Mouse (Mus musculus) embryonic facial prominence, embryonic 10.5 days (tissue): ENCODE results near the gene Napa. TPM values are rescaled to one million over a fixed set of nuclear protein-coding genes. Genes with fewer than 3 reads are reported as not detected.

ENCODE experiments used
- DNase-seq: peaks from one replicate; pipeline ENCODE4 v3.0.0-alpha.2; 2017; ENCODE audit warnings: low spot score
- H3K27ac ChIP-seq: fragments of 300-500 bp; sonication (generic); replicated peaks from 2 replicates; pipeline ENCODE4 v1.5.1; 2016; ENCODE audit warnings: mild to moderate bottlenecking
- H3K27me3 ChIP-seq: fragments of 300-500 bp; sonication (generic); replicated peaks from 2 replicates; pipeline ENCODE4 v1.6.1; 2016; ENCODE audit warnings: low read depth, mild to moderate bottlenecking; ENCODE audit not compliant: poor library complexity, severe bottlenecking
- H3K36me3 ChIP-seq: fragments of 300-500 bp; sonication (generic); replicated peaks from 2 replicates; pipeline ENCODE4 v1.6.1; 2016; ENCODE audit warnings: mild to moderate bottlenecking, moderate library complexity
- H3K4me1 ChIP-seq: fragments of 300-500 bp; sonication (generic); 2 replicates; pipeline ENCODE4 v1.6.1; 2016
- H3K4me3 ChIP-seq: fragments of 300-500 bp; sonication (generic); 2 replicates; pipeline ENCODE4 v1.5.1; 2016; ENCODE audit warnings: mild to moderate bottlenecking, moderate library complexity
- H3K9me3 ChIP-seq: fragments of 300-500 bp; sonication (generic); 2 replicates; pipeline ENCODE4 v1.6.1; 2016; ENCODE audit warnings: mild to moderate bottlenecking
- WGBS: fragments of 180-500 bp; shearing (Covaris S2); methylation state at CpG from one replicate; pipeline ENCODE4 v1.1.7; 2016; 5-methylcytosine and 5-hydroxymethylcytosine counted together
- polyA plus RNA-seq: library from polyadenylated mRNA; unstranded; fragments of >200 nt; fragmentation: Nextera tagmentation; extraction: Ambion mirVana; gene quantifications from 2 replicates; pipeline ENCODE4 v1.2.1, GENCODE M21; 2016

Gene Napa
- polyA plus RNA-seq: 200 and 202 TPM in 2 replicates

DNA sequence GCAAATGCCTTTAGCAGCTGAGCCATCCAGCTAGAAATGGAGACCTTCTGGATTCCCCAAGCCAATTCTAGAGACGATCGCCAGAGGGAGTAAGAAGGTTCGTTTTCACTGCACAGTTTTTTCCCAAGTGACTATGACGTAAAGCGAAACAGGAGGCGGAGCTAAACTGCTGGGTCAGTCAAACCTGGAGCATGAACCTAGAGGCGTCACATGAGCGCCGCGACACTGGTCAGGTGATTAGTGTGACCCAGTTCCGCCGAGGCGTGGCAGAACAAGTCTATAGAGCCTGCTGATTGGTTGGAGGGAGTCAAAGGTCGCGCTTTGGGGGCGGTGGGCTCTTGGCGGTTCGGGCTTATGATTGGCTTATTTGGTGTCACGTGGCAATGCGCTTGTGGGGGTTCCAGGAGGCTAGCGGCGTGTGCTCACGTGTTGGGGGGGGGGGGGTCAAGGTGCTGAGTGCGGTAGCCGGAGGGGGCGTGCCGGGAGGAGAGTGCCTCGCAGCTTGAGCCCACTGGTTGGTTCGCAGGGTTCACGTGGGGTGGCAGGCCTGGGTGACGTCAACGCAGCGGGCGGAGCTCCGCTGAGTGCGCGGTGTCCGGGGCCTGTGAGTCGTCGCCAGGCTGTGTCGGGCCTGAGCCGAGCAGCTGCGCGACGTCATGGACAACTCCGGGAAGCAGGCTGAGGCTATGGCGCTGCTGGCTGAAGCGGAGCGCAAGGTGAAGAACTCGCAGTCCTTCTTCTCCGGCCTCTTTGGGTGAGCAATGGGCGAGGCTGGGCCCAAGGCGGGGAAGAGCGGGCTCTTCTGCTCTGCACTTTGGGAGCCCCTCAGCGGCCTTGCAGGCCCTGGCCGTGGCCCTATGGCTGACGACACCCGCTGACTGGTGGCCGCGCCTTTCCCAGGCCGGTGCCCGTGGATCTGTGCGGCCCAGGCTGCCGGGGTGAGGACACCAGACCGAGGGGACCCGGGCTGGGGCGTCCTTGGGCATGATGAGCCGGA is at the start of gene Napa:
Gene Napa, plus strand, starts transcription at position 438 of the 997 bp plus-strand sequence.
- DNase-seq: peak; percentile 99
- H3K36me3 ChIP-seq: peaks cover 31% of the 10 kb centered on the region
- peak within 1 kb of the TSS; percentile 92 for H3K27ac ChIP-seq
- peaks cover 2% of the 10 kb centered on the region; the same call in 1 of the 2 replicates for H3K9me3 ChIP-seq
- under 1% methylated on average over 68 of the region's 68 CpGs for WGBS
- H3K27me3 ChIP-seq: no peaks in the 10 kb centered on the region; the same call in 1 of the 2 replicates
- peaks cover 25% of the 10 kb centered on the region for H3K4me1 ChIP-seq
- peak within 1 kb of the TSS; percentile 97 for H3K4me3 ChIP-seq

DNA sequence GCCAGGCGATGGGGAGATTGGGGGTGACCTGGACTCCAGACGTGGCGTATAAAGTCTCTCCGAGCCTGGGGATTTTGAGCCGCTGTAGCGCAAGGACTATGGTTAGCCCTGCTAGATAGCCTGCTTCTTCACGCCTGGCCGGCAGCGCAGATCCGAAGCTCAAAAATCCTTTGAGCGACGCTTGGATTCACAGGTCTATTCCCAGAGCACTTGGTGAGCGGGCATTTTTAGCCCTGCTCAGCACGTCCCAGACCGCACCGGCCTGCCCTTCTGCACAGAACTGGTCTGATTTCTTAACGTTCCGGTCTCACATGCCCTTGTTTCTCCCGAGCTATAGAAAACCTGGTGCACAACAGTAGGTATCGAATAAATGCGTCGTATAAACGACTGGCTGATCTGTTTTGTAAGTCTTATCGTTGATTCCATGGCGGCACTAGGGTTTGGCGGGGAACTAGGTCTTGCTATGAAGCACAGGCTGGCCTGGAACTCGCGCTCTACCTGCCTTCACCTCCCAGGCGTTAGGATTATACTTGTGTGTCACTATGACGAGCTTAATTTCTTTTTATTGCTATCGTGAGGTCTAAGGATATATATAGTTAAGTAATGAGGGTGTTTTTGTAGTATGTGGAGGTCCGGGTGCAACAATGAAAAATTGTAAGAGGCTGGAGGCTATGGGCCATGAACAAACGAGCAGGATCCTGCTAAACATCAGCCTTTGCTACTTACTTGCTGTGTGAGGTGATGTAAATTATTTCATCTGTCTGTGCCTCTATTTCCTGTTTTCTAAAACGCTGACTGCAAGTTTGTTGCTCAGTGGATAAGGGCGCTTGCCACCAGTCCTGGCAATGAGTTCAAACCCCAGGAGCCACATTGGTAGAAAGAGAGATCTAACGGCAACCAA is 49.3 kb upstream of the Napa start:
- Histone ChIP-seq H3K27me3 (no peaks in the 10 kb centered on the region), H3K9me3 (no peaks in the 10 kb centered on the region), H3K27ac (peak overlapping the region; percentile 98), H3K36me3 (no peaks in the 10 kb centered on the region), H3K4me3 (peak overlapping the region; percentile 87), H3K4me1 (peaks cover 57% of the 10 kb centered on the region)
- 10% methylated on average over 36 of the region's 36 CpGs for WGBS
- DNase-seq: no peak

DNA sequence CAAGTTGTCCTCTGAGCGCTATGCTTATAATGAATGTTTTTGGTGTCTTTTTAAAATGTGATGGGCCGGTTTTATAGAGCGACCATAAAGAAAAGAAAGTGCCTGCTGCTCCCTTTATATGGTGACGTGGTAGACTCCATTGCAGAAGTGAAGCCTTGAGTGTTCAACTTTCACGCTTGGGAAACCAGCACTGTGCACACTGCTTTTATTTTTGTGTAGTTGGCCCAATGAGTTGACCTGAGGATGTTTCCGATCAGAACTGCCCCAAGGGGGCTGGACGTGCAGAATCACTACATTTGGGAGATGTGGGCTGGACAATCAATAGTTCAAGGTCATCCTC is 48.7 kb upstream of the Napa start:
- WGBS: 83% methylated on average over 7 of the region's 7 CpGs
- H3K27ac ChIP-seq: peak overlapping the region; percentile 98; the same call in 1 of the 2 replicates

DNA sequence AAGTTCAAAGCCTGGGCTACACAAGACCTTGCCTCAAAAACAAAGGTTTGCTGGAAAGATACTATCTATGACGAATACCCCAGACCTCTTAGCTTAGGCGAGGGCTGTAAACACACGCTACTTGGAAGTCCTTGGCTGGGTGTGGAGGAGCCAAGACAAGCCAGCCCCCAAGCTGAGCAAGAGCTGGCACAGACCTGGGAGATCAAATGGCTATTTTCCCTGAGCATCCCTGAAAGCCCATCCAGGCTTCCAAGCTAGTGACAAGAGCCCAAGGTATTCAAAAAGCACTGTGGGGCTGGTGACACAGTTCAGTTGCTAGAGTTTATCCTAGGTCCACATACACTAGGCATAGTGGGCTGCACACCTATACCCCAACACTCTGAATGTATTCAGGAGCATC is 47.7 kb upstream of the Napa start:
- WGBS: 95% methylated on average over 3 of the region's 3 CpGs
- H3K36me3 ChIP-seq: no peaks in the 10 kb centered on the region
- peaks cover 41% of the 10 kb centered on the region for H3K4me1 ChIP-seq
- DNase-seq: no peak
- peak overlapping the region; percentile 87; the same call in 1 of the 2 replicates for H3K4me3 ChIP-seq
- H3K27ac ChIP-seq: no peak overlapping the region
- H3K9me3 ChIP-seq: no peaks in the 10 kb centered on the region
- no peaks in the 10 kb centered on the region for H3K27me3 ChIP-seq

More for the DNA sequence above, 48.7 kb upstream of the Napa start:
- Histone ChIP-seq H3K27me3 (no peaks in the 10 kb centered on the region), H3K36me3 (no peaks in the 10 kb centered on the region), H3K9me3 (no peaks in the 10 kb centered on the region), H3K4me1 (peaks cover 51% of the 10 kb centered on the region), H3K4me3 (peak overlapping the region; percentile 87)
- DNase-seq: no peak

DNA sequence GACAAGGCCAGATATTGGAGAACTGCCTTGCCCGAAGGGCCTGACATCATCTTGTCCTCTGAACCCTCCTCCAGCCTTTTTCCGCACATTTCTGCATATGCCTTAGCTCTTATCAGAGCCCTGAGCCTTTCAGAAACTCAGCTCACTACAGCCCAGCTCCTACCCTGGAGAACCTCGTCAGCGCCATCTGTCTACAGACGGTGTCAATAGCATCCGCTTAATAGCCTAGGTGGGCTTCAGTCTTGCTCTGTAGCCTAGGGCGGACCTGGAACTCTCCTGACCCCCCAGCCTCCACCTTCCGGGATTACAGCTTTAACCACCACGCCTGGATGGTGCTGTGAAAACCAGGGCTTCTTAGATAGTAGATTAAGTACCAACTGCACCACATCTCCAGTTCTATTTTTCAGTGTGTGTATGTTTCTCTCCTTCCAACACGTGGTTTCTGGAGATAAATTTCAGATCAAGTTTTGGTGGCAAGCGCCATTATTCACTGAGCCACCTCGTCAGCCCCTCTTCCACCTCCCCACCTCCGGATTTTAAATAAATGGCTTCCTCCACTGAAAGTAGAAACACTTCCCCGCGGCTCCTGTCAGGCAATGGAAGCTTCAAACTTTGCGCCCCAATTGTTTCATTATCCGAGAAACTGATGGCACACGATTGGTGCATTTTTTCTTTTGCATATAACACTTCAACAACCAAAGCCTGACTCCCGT is 46.2 kb upstream of the Napa start:
- H3K36me3 ChIP-seq: no peaks in the 10 kb centered on the region
- H3K27me3 ChIP-seq: no peaks in the 10 kb centered on the region
- 8% methylated on average over 19 of the region's 19 CpGs for WGBS
- H3K4me3 ChIP-seq: peak overlapping the region; percentile 65
- no peaks in the 10 kb centered on the region for H3K9me3 ChIP-seq
- peak overlapping the region; percentile 83 for H3K27ac ChIP-seq
- peak; percentile 82 for DNase-seq
- H3K4me1 ChIP-seq: peaks cover 31% of the 10 kb centered on the region

DNA sequence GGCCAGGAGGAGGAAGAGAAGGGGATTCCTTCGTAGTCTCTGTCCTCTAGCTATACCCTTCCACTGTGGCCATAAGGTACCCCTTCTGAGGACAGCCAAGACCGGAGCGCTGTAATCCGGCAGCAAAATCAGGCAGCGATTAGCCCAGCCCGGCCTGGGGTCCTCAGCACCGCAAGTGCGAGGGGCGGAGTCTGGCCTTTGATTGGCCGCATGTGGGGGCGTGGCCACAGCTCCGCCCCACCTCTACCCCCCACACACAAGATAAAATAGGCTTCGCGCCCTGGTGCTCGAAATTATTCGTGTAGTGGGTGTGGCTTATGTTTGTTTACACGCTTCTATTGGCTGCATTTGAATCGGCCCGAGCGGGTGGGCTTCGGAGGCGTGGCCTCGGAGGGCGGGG is 45.6 kb upstream of the Napa start:
- WGBS: under 1% methylated on average over 24 of the region's 24 CpGs
- no peaks in the 10 kb centered on the region for H3K9me3 ChIP-seq
- H3K4me3 ChIP-seq: peak overlapping the region; percentile 65
- no peaks in the 10 kb centered on the region for H3K27me3 ChIP-seq
- peaks cover 31% of the 10 kb centered on the region for H3K4me1 ChIP-seq
- peak overlapping the region; percentile 83 for H3K27ac ChIP-seq
- no peaks in the 10 kb centered on the region for H3K36me3 ChIP-seq
- peak; percentile 96 for DNase-seq

DNA sequence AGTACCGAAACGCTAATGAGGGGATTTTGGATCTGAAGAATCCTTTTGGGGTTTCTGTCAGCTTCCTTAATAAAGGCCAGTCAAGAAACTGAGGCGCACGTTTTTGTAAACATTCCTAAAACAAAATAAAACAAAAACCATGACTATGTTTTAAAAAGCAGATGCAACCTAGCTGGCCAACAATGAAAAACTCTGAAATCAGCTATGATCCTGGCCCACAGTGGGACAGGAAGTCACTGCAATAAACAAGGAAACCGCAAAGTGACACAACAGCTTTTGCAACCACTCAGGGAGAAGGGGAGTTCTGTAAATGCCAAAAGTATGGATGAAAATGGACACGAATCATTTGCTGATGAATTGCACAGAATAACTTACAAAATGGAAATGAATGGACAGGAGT is 45.2 kb upstream of the Napa start:
- no peak for DNase-seq
- peak overlapping the region; percentile 65 for H3K4me3 ChIP-seq
- 16% methylated on average over 6 of the region's 6 CpGs for WGBS
- H3K27ac ChIP-seq: peak overlapping the region; percentile 83; the same call in 1 of the 2 replicates
- H3K9me3 ChIP-seq: no peaks in the 10 kb centered on the region
- H3K36me3 ChIP-seq: no peaks in the 10 kb centered on the region
- H3K4me1 ChIP-seq: peaks cover 31% of the 10 kb centered on the region
- H3K27me3 ChIP-seq: no peaks in the 10 kb centered on the region

DNA sequence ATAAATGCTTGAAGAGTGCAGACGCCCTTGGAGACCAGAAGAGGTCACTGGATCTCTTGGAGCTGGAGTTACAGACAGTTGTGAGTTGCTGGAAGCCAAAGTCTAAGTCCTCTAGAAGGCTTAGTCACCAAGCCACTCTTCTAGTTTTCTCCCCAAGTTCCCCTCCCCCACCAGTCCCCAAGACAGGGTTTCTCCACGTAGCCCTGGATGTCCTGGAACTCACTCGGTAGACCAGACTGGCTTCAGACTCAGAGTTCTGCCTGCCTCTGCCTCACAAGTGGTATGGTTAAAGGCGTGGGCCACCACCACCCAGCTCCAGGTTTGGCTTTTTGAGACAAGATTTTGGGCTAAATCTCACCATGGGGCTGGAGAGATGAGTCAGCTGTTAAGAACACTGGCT is 43.3 kb upstream of the Napa start:
- Histone ChIP-seq H3K27me3 (no peaks in the 10 kb centered on the region), H3K4me3 (no peak overlapping the region), H3K36me3 (no peaks in the 10 kb centered on the region), H3K27ac (no peak overlapping the region), H3K9me3 (no peaks in the 10 kb centered on the region), H3K4me1 (peaks cover 19% of the 10 kb centered on the region)
- WGBS: 64% methylated on average over 4 of the region's 4 CpGs
- DNase-seq: no peak

DNA sequence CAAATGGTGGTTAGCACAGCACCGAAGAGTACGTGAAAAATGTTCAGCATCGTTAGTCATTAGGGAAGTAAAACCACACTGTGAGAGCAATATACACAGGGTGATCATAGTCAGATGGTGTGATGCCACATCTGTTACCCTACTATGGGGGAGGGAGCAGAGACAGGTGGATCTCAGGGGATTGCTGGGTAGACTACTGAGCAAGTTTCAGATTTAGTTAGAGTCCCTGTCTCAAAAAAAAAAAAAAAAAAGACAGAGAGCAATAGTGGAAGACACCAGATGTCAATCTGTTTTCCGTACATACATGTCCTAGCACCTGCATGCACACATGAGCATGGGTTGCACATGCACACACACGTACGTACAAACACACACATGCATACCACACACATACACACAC is 42.6 kb upstream of the Napa start:
- no peaks in the 10 kb centered on the region for H3K9me3 ChIP-seq
- peaks cover 5% of the 10 kb centered on the region for H3K27me3 ChIP-seq
- WGBS: 85% methylated on average over 6 of the region's 6 CpGs
- no peaks in the 10 kb centered on the region for H3K36me3 ChIP-seq
- H3K4me3 ChIP-seq: no peak overlapping the region
- H3K27ac ChIP-seq: no peak overlapping the region
- no peak for DNase-seq
- H3K4me1 ChIP-seq: peaks cover 12% of the 10 kb centered on the region

DNA sequence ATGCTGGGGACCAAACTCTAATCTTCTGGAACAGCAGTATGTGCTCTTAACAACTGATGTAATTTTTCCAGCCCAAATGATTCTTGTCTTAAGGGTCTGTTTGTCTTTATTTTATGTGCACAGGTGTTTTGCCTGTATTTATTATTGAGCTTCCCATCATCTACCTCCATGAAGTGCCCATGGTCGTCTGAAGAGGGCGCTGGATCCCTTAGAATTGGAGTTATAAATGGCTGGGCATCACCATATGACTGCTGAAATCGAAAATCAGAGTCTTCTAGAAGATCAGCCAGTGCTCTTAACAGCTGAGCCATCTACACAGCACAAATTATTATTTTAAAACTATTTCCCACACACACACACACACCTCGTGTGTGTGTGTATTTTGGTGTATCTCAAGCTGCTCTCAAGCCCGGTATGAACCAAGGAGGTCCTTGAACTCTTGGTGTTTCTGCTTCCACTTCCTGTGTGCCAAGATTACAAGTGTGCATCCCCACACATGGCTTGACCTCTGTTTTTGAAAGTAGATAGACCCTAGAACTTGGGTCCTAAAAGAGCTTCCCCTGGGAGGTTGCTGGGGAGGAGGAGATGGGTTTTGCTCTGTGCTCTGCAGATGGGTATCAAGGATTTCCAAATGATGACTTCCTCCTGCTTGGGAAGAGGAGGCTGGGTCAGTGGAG is 41.7 kb upstream of the Napa start:
- H3K36me3 ChIP-seq: no peaks in the 10 kb centered on the region
- 38% methylated on average over 5 of the region's 5 CpGs for WGBS
- DNase-seq: no peak
- H3K9me3 ChIP-seq: peaks cover 7% of the 10 kb centered on the region
- peaks cover 15% of the 10 kb centered on the region for H3K4me1 ChIP-seq
- peaks cover 15% of the 10 kb centered on the region for H3K27me3 ChIP-seq
- no peak overlapping the region for H3K4me3 ChIP-seq
- no peak overlapping the region for H3K27ac ChIP-seq

DNA sequence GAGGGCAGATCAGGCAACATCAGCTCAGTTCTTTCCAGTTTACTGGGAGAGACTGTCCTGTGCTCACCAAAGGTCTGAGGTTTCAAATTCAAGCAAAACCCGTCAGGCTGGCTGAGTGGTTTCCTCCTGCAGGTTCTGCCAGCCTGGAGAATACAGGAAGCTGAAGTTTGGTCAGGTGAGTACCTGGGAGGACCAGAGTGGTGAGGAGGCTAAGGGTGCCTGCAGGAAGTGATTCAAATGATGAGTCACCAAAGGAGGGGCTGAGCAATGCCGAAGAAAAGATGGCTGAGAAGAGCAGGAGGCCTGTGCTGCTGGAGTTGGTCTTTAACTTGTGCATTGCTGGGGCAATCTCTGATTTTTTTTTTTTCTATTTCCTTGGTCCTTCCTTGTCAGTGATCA is 41.1 kb upstream of the Napa start:
- 65% methylated on average over 2 of the region's 2 CpGs for WGBS
- peaks cover 20% of the 10 kb centered on the region for H3K27me3 ChIP-seq
- H3K4me1 ChIP-seq: peaks cover 14% of the 10 kb centered on the region
- peaks cover 12% of the 10 kb centered on the region for H3K9me3 ChIP-seq
- no peak for DNase-seq
- H3K27ac ChIP-seq: no peak overlapping the region
- no peak overlapping the region for H3K4me3 ChIP-seq
- no peaks in the 10 kb centered on the region for H3K36me3 ChIP-seq
